Comparison of ENCODE assay signal across 7 mouse cellular contexts in the genomic region with DNA sequence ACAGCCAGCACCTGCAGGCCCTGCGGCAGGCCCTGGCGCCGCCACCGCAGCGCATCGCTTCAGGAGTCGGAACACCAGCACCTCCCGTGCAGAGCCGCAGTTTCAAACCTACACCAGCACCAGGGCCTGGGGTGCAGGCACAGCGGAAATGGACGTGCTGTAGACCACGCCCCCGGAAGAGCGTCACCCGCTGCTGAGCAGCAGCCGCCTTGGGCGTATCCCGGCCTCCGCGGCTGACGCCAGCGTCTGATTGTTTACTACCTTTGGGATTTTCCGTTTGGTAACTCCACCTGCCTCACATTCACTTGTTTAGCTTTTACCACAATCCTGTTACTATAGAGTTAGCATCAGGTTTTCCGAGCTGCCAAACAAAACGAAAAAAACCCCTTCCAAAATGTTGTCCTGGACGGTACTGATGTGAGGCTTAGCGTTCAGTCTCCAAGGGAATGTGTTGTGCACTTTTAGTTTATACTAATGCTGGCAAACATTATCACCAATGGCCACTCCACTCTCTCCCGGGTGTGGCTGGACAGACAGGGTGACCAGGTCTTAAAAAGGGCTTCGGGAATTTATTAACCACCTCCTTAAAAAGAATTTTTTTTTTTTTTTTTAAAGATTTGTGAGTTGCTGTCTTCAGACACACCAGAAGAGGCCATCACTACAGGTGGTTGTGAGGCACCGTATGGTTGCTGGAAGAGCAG. TPM values are rescaled to one million over a fixed set of nuclear protein-coding genes. Genes with fewer than 3 reads are reported as not detected.
DNase-seq lines count a peak whose midpoint lies in the region; ATAC-seq lines count a peak whose summit lies in the region.

Gene Polg2 (minus strand): TSS at position 150 of the 701 bp plus-strand sequence.

- H3K27ac ChIP-seq in intestine, embryonic 16.5 days (ENCODE audit: low read length), result peak within 1 kb of the TSS; percentile 99
- H3K27ac ChIP-seq in midbrain, embryonic 11.5 days (ENCODE audit: low read depth, low read length), result peak within 1 kb of the TSS; percentile 82

- peak within 1 kb of the TSS; percentile 92 for H3K4me3 ChIP-seq in intestine, embryonic 16.5 days (ENCODE audit: low read length)
- peak within 1 kb of the TSS; percentile 78 for H3K4me3 ChIP-seq in midbrain, embryonic 11.5 days (ENCODE audit: low read depth, low read length)

- peaks cover 18% of the 10 kb centered on the region for H3K4me1 ChIP-seq in intestine, embryonic 16.5 days (ENCODE audit: control insufficient read depth, insufficient read depth, low read length)
- H3K4me1 ChIP-seq in midbrain, embryonic 11.5 days (ENCODE audit: control insufficient read depth, insufficient read depth, low read length), result peaks cover 6% of the 10 kb centered on the region; the same call in 1 of the 2 replicates

- under 1% methylated on average over 30 of the region's 30 CpGs for WGBS in intestine, embryonic 16.5 days
- 2% methylated on average over 30 of the region's 30 CpGs for WGBS in midbrain, embryonic 11.5 days

- peak; percentile 95 for DNase-seq in adrenal gland, adult 2 months
- peak; percentile 91 for DNase-seq in embryo, embryonic 11.5 days (ENCODE audit: low read depth, low spot score)
- peak; percentile 80 to 91 for DNase-seq in gastrocnemius, postnatal 4 days (ENCODE audit: low spot score in 2 of 2)
- DNase-seq in left cerebral cortex, postnatal 36 days (ENCODE audit: low spot score in 2 of 2), result peak; percentile 92 to 93
- peak; percentile 99 for DNase-seq in midbrain, embryonic 11.5 days (ENCODE audit: low spot score, missing footprints)
- DNase-seq in skeletal muscle tissue, adult 2 months (ENCODE audit: low read depth, low spot score), result peak; percentile 93

- intact Hi-C loops in left cerebral cortex, postnatal 36 days (cut with DNase I), result no loop called here

- H3K36me3 ChIP-seq in intestine, embryonic 16.5 days (ENCODE audit: control insufficient read depth, insufficient read depth, low read length), result peaks cover 12% of the 10 kb centered on the region
- peaks cover 22% of the 10 kb centered on the region for H3K36me3 ChIP-seq in midbrain, embryonic 11.5 days (ENCODE audit: control insufficient read depth, insufficient read depth, low read length)

- peak within 1 kb of the TSS; percentile 97 for H3K9ac ChIP-seq in intestine, embryonic 16.5 days (ENCODE audit: low read depth, low read length)
- peak within 1 kb of the TSS; percentile 87 for H3K9ac ChIP-seq in midbrain, embryonic 11.5 days (ENCODE audit: low read length)

- peak; percentile 97 for ATAC-seq in intestine, embryonic 16.5 days
- peak; percentile 99 for ATAC-seq in midbrain, embryonic 11.5 days (ENCODE audit: low FRiP score)

- H3K9me3 ChIP-seq in intestine, embryonic 16.5 days (ENCODE audit: control insufficient read depth, low read length), result no peaks in the 10 kb centered on the region
- H3K9me3 ChIP-seq in midbrain, embryonic 11.5 days (ENCODE audit: control insufficient read depth, low read length), result no peaks in the 10 kb centered on the region

- peak within 1 kb of the TSS; percentile 57 for H3K4me2 ChIP-seq in intestine, embryonic 16.5 days (ENCODE audit: low read depth, low read length)
- H3K4me2 ChIP-seq in midbrain, embryonic 11.5 days, result peak within 1 kb of the TSS; percentile 85

- H3K27me3 ChIP-seq in intestine, embryonic 16.5 days (replicated peaks; ENCODE audit: control insufficient read depth, insufficient read depth, low read length), result no peaks in the 10 kb centered on the region
- no peaks in the 10 kb centered on the region for H3K27me3 ChIP-seq in midbrain, embryonic 11.5 days (ENCODE audit: control insufficient read depth, insufficient read depth, low read length)

RNA-seq across cellular contexts. Expression of gene Polg2, which starts in this region (rescaled TPM):
- 1 to 10 TPM; 3.3 to 6.2 TPM for total RNA-seq in adrenal gland, adult 2 months (2021)
- polyA plus RNA-seq in adrenal gland, adult 2 months (2012; rRNA removed), result 6.0 and 8.1 TPM in 2 replicates
- total RNA-seq in gastrocnemius, postnatal 4 days (2021), result 1 to 10 TPM; 8.2 TPM
- 12.6 and 13.7 TPM in 2 replicates for polyA plus RNA-seq in intestine, embryonic 16.5 days (2015; fragmentation: Nextera tagmentation; extraction: Ambion mirVana)
- 1 to 10 TPM; 3.0 to 3.2 TPM for total RNA-seq in left cerebral cortex, postnatal 36 days (2021)
- polyA plus RNA-seq in midbrain, embryonic 11.5 days (2014; fragmentation: Nextera tagmentation; extraction: Ambion mirVana), result 9.7 and 11.2 TPM in 2 replicates

Comparison
In these comparisons a context has a peak if more than half of its experiments do, and no peak if none do; other contexts are left out.
1. Peak in every context shown above with its lines: DNase-seq, ATAC-seq, H3K4me3 ChIP-seq and H3K27ac ChIP-seq.